Mouse (Mus musculus): ENCODE data around the gene Retnlg. TPM values are rescaled to one million over a fixed set of nuclear protein-coding genes. Genes with fewer than 3 reads are reported as not detected.

The Retnlg gene
- polyA plus RNA-seq, 1 experiment from 2014 or later = not detected

- ATAC-seq (ENCODE audit: low FRiP score) = no peak
- Histone ChIP-seq H3K4me3 (ENCODE audit: low read depth, low read length) (no peak overlapping the region), H3K36me3 (ENCODE audit: control insufficient read depth, insufficient read depth, low read length) (no peaks in the 10 kb centered on the region), H3K4me1 (replicated peaks; ENCODE audit: control insufficient read depth, insufficient read depth, low read length) (no peaks in the 10 kb centered on the region), H3K27me3 (ENCODE audit: control insufficient read depth, insufficient read depth, low read length) (no peaks in the 10 kb centered on the region), H3K9me3 (ENCODE audit: control insufficient read depth, low read length) (no peaks in the 10 kb centered on the region), H3K27ac (ENCODE audit: low read depth, low read length) (no peak overlapping the region), H3K4me2 (replicated peaks; ENCODE audit: low read depth, low read length) (no peak overlapping the region), H3K9ac (ENCODE audit: low read depth, low read length) (no peak overlapping the region)
- DNase-seq (ENCODE audit: low spot score) = no peak
- WGBS = 75% methylated on average over 2 of the region's 2 CpGs
These were observed 4.7 kb upstream of the Retnlg start for GRCm38 (mm10) chr16:48867690-48868089.

DNA sequence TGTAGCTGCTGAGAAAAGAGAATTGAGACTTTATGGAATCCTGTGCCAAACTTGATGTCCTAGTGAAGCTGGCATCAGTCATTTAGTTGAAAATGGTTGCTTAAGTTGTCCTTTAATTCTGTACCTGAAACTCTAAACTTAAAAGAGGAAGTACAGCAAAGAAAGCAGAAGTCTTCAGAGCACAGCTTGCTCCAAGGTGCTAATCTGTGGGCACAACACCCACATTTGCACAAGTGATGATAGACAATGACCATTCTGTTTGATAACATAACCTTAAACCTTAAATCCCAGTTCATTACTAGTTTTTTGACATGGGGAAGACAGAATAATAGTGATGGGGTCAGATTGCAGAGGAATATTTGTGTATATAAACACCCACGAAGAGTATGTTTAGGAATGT, 3.8 kb upstream of the Retnlg start:
- 86% methylated on average over 1 of the region's 1 CpGs for WGBS
- no peak for ATAC-seq (ENCODE audit: low FRiP score)

GRCm38 (mm10) chr16:48869671-48870070, 2.8 kb upstream of the Retnlg start:
- no peak overlapping the region for H3K27ac ChIP-seq (ENCODE audit: low read depth, low read length)

More for the DNA sequence above, 3.8 kb upstream of the Retnlg start:
- Histone ChIP-seq H3K4me3 (ENCODE audit: low read depth, low read length) (no peak overlapping the region), H3K9ac (ENCODE audit: low read depth, low read length) (no peak overlapping the region), H3K4me2 (replicated peaks; ENCODE audit: low read depth, low read length) (no peak overlapping the region), H3K9me3 (ENCODE audit: control insufficient read depth, low read length) (no peaks in the 10 kb centered on the region), H3K27me3 (ENCODE audit: control insufficient read depth, insufficient read depth, low read length) (no peaks in the 10 kb centered on the region), H3K27ac (ENCODE audit: low read depth, low read length) (no peak overlapping the region), H3K36me3 (ENCODE audit: control insufficient read depth, insufficient read depth, low read length) (no peaks in the 10 kb centered on the region), H3K4me1 (replicated peaks; ENCODE audit: control insufficient read depth, insufficient read depth, low read length) (no peaks in the 10 kb centered on the region)
- no peak for DNase-seq (ENCODE audit: low spot score)

GRCm38 (mm10) chr16:48871754-48872153, 667 bp upstream of the Retnlg start:
- Histone ChIP-seq H3K27ac (ENCODE audit: low read depth, low read length) (no peak overlapping the region), H3K9ac (ENCODE audit: low read depth, low read length) (no peak overlapping the region), H3K36me3 (ENCODE audit: control insufficient read depth, insufficient read depth, low read length) (no peaks in the 10 kb centered on the region), H3K4me1 (replicated peaks; ENCODE audit: control insufficient read depth, insufficient read depth, low read length) (no peaks in the 10 kb centered on the region), H3K27me3 (ENCODE audit: control insufficient read depth, insufficient read depth, low read length) (no peaks in the 10 kb centered on the region), H3K4me3 (ENCODE audit: low read depth, low read length) (no peak overlapping the region), H3K4me2 (replicated peaks; ENCODE audit: low read depth, low read length) (no peak overlapping the region), H3K9me3 (ENCODE audit: control insufficient read depth, low read length) (no peaks in the 10 kb centered on the region)
- no peak for ATAC-seq (ENCODE audit: low FRiP score)
- DNase-seq (ENCODE audit: low spot score) = no peak
- 86% methylated on average over 1 of the region's 1 CpGs for WGBS

More at GRCm38 (mm10) chr16:48869671-48870070, 2.8 kb upstream of the Retnlg start:
- Histone ChIP-seq H3K36me3 (ENCODE audit: control insufficient read depth, insufficient read depth, low read length) (no peaks in the 10 kb centered on the region), H3K4me1 (replicated peaks; ENCODE audit: control insufficient read depth, insufficient read depth, low read length) (no peaks in the 10 kb centered on the region), H3K4me3 (ENCODE audit: low read depth, low read length) (no peak overlapping the region), H3K9me3 (ENCODE audit: control insufficient read depth, low read length) (no peaks in the 10 kb centered on the region), H3K27me3 (ENCODE audit: control insufficient read depth, insufficient read depth, low read length) (no peaks in the 10 kb centered on the region), H3K4me2 (replicated peaks; ENCODE audit: low read depth, low read length) (no peak overlapping the region), H3K9ac (ENCODE audit: low read depth, low read length) (no peak overlapping the region)
- DNase-seq (ENCODE audit: low spot score) (no peak), ATAC-seq (ENCODE audit: low FRiP score) (no peak)
- 63% methylated on average over 3 of the region's 3 CpGs for WGBS

- DNase-seq (ENCODE audit: low spot score) (no peak), ATAC-seq (ENCODE audit: low FRiP score) (no peak)
- no peaks in the 10 kb centered on the region for H3K36me3 ChIP-seq (ENCODE audit: control insufficient read depth, insufficient read depth, low read length)
- no peak overlapping the region for H3K4me3 ChIP-seq (ENCODE audit: low read depth, low read length)
- no peak overlapping the region for H3K9ac ChIP-seq (ENCODE audit: low read depth, low read length)
- H3K27ac ChIP-seq (ENCODE audit: low read depth, low read length) = no peak overlapping the region
- H3K4me2 ChIP-seq (replicated peaks; ENCODE audit: low read depth, low read length) = no peak overlapping the region
- no peaks in the 10 kb centered on the region for H3K27me3 ChIP-seq (ENCODE audit: control insufficient read depth, insufficient read depth, low read length)
- WGBS = 74% methylated on average over 2 of the region's 2 CpGs
- no peaks in the 10 kb centered on the region for H3K9me3 ChIP-seq (ENCODE audit: control insufficient read depth, low read length)
- H3K4me1 ChIP-seq (replicated peaks; ENCODE audit: control insufficient read depth, insufficient read depth, low read length) = no peaks in the 10 kb centered on the region
These were observed 18.3 kb downstream of the Retnlg start for GRCm38 (mm10) chr16:48890733-48891132.

DNA sequence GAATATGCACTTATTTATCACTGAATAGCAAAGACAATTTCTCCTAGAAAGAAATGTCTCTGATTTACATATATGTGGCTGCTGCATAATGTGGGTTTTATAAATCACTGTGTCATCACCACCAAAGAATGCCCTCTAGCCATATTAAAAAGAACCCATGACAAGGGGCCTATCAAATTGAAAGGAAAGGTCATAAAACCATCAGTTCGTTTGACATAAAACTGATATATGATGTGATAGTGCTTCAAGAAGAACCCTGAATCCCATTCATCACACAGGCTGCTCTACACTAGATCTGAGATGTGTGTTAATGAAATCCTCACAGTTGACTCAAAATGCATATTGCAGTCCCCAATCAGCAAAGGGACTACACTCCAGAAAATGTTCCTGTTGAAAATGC, 27.4 kb downstream of the Retnlg start:
- Histone ChIP-seq H3K9me3 (ENCODE audit: control insufficient read depth, low read length) (no peaks in the 10 kb centered on the region), H3K4me2 (replicated peaks; ENCODE audit: low read depth, low read length) (no peak overlapping the region), H3K4me1 (replicated peaks; ENCODE audit: control insufficient read depth, insufficient read depth, low read length) (no peaks in the 10 kb centered on the region), H3K36me3 (ENCODE audit: control insufficient read depth, insufficient read depth, low read length) (no peaks in the 10 kb centered on the region), H3K27me3 (ENCODE audit: control insufficient read depth, insufficient read depth, low read length) (no peaks in the 10 kb centered on the region), H3K4me3 (ENCODE audit: low read depth, low read length) (no peak overlapping the region), H3K27ac (ENCODE audit: low read depth, low read length) (no peak overlapping the region), H3K9ac (ENCODE audit: low read depth, low read length) (no peak overlapping the region)
- ATAC-seq (ENCODE audit: low FRiP score) (no peak), DNase-seq (ENCODE audit: low spot score) (no peak)
- 72% methylated on average over 1 of the region's 1 CpGs for WGBS

DNA sequence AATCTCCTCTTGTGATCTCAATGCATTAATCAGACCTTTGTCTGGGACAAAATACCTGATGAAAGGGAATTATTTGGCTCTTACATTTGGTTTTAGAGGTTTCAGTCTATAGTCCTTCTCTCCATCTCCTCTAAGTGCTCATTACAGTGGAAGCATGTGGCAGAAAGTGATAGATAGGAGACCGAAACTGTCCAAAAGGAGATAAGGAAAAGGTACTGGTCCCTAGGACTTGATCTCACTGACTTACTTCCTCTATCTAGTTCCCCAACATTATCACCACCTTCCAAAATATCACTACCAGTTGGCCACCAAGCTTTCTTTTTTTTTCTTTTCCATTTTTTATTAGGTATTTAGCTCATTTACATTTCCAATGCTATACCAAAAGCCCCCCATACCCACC, 38.8 kb downstream of the Retnlg start:
- H3K27ac ChIP-seq (ENCODE audit: low read depth, low read length) = no peak overlapping the region
- no peak overlapping the region for H3K4me2 ChIP-seq (replicated peaks; ENCODE audit: low read depth, low read length)
- H3K9me3 ChIP-seq (ENCODE audit: control insufficient read depth, low read length) = no peaks in the 10 kb centered on the region
- no peak for ATAC-seq (ENCODE audit: low FRiP score)
- H3K36me3 ChIP-seq (ENCODE audit: control insufficient read depth, insufficient read depth, low read length) = no peaks in the 10 kb centered on the region
- WGBS = 76% methylated on average over 1 of the region's 1 CpGs
- no peak overlapping the region for H3K9ac ChIP-seq (ENCODE audit: low read depth, low read length)
- no peaks in the 10 kb centered on the region for H3K4me1 ChIP-seq (replicated peaks; ENCODE audit: control insufficient read depth, insufficient read depth, low read length)
- no peaks in the 10 kb centered on the region for H3K27me3 ChIP-seq (ENCODE audit: control insufficient read depth, insufficient read depth, low read length)
- no peak overlapping the region for H3K4me3 ChIP-seq (ENCODE audit: low read depth, low read length)
- DNase-seq (ENCODE audit: low spot score) = no peak

DNA sequence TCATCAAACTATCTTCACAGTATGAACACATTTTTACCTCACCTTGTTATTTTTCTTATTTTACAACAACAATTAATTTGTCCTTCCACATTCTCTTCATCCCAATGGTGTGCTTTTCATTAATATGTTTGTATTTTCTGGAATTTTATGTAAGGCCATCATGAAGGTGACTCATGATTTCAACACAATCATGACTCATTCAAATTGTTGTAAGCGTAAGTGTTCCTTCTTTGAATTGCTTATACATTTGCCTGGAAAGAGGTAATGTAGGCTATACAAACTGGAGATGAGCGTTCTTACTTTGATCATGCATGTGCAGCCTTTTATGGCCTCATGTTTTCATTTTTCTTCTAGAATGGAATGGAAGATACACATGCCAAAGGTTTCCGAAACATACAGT, 40.8 kb downstream of the Retnlg start:
- DNase-seq (ENCODE audit: low spot score) (no peak), ATAC-seq (ENCODE audit: low FRiP score) (no peak)
- Histone ChIP-seq H3K4me3 (ENCODE audit: low read depth, low read length) (no peak overlapping the region), H3K27me3 (ENCODE audit: control insufficient read depth, insufficient read depth, low read length) (no peaks in the 10 kb centered on the region), H3K9ac (ENCODE audit: low read depth, low read length) (no peak overlapping the region), H3K9me3 (ENCODE audit: control insufficient read depth, low read length) (no peaks in the 10 kb centered on the region), H3K27ac (ENCODE audit: low read depth, low read length) (no peak overlapping the region), H3K4me2 (replicated peaks; ENCODE audit: low read depth, low read length) (no peak overlapping the region), H3K4me1 (replicated peaks; ENCODE audit: control insufficient read depth, insufficient read depth, low read length) (no peaks in the 10 kb centered on the region), H3K36me3 (ENCODE audit: control insufficient read depth, insufficient read depth, low read length) (no peaks in the 10 kb centered on the region)
- 93% methylated on average over 3 of the region's 3 CpGs for WGBS

DNA sequence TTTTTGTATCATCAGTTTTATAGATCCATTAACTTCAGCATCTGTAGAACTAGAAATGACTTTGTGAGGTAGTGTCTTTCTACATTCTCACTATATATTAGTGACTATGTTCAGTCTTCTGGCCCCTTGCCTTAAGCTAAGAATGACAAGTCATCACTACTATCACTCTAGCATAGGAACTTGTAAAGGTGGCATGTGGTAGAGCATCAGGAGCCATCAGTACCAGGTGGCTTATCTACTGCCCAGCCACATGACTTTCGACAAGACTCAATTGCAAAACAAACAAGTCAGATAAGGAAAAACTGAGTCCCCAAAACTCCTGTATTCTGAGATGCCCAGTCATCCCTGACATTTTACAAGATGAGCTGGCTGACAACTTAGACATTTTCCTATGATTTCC, 51.3 kb downstream of the Retnlg start:
- WGBS = 93% methylated on average over 1 of the region's 1 CpGs
- H3K9me3 ChIP-seq (ENCODE audit: control insufficient read depth, low read length) = no peaks in the 10 kb centered on the region
- H3K4me3 ChIP-seq (ENCODE audit: low read depth, low read length) = no peak overlapping the region
- H3K4me1 ChIP-seq (replicated peaks; ENCODE audit: control insufficient read depth, insufficient read depth, low read length) = no peaks in the 10 kb centered on the region
- no peak for ATAC-seq (ENCODE audit: low FRiP score)
- H3K4me2 ChIP-seq (replicated peaks; ENCODE audit: low read depth, low read length) = no peak overlapping the region
- no peak for DNase-seq (ENCODE audit: low spot score)
- no peaks in the 10 kb centered on the region for H3K27me3 ChIP-seq (ENCODE audit: control insufficient read depth, insufficient read depth, low read length)
- no peak overlapping the region for H3K9ac ChIP-seq (ENCODE audit: low read depth, low read length)
- H3K27ac ChIP-seq (ENCODE audit: low read depth, low read length) = no peak overlapping the region
- H3K36me3 ChIP-seq (ENCODE audit: control insufficient read depth, insufficient read depth, low read length) = no peaks in the 10 kb centered on the region
